Mouse (Mus musculus) T-helper 2 cell (primary cell): ENCODE results near the gene Rps6ka1.
"Not testable (repeated sequence)": the region's sequence is repeated elsewhere in the genome, so short reads cannot be mapped to it uniquely, and the experiment has no call there.

Experiments used
- in situ Hi-C: fragments of 300-600 bp; cut with MboI, MseI; formaldehyde crosslinking; loops from one replicate; pipeline ENCODE4 v1.15.1; 2025; ENCODE audit warnings: high pct_unique_total_duplicates

Rps6ka1 gene

DNA sequence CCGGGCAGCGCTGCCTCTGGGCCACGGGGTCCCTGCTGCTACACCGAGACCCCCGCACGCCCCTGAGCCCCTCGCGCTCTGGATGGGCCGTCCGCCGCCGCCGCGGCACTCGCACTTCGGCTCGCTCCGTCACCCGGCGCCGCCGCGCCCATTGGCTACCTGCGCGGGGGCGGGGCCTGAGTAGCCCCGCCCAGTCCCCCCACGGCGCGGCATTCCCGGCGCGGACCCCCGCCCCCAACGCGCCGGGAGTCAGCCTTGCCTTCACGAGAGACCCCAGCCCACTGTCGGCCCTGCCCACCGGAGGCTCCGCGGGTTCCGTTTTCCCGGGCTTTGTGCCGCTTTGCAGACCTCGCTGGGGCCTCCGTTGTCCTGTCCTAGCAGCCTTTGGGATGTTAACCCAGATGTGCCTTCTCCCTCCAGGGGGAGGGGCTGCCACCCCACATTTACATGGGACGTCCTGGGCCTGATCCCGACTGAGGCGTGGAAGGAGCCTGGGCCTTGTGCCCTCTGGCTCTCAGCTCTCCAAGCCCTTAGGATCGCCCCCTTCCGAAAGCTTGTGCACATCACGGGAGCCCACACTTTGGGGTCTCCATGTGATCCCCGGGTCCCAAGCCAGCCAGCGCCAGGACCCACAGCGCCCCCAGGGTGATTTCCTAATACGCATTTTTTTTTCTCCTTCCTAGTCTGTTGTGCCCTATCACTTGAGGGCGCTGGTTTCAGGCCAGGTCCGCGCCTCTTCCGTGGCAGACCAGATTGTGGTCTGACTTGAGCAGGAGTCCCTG is at the start of gene Rps6ka1:
Gene Rps6ka1, minus strand, starts transcription at position 126 of the 782 bp plus-strand sequence.
- in situ Hi-C loops, result no loop called here

DNA sequence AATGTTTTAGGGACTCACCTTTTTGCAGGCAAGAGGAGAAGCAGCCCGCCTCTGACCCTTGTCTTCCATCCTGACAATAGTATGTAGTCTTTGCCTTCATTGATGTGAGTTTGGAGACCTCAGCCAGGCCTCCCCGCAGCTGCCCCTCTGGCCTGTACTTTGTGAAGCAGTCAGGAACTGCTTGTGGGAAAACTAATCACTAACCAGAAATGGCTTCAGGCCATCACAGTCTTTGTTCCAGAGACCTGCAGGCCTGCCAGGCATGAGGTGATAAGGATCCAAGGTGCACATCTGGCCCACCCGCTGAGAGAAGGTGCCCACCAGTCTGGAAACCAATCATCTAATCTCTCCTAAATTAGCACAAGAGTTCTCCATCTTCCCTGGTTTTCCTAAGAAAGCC is 44.2 kb upstream of the Rps6ka1 start:
- in situ Hi-C loops, result no loop called here

DNA sequence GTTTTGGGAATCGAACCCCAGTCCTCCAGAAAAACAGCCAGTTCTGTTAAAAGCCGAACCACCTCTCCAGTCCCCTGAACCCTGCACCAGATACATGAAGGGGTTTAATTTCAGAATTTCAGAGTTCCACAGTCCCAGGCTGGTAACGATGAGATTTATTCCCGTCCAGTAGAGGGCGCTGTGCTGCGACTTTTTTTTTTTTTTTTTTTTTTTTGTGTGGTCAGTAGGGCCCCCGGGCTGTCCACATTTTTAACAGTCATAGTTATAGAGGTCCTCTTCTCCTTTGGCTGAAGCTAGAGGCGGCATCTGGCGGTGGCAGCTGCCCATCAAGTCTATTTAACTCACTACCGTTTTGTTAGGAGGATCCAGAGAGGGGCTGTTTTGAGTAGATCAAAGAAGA is 43.8 kb upstream of the Rps6ka1 start:
- in situ Hi-C loops, result no loop called here

DNA sequence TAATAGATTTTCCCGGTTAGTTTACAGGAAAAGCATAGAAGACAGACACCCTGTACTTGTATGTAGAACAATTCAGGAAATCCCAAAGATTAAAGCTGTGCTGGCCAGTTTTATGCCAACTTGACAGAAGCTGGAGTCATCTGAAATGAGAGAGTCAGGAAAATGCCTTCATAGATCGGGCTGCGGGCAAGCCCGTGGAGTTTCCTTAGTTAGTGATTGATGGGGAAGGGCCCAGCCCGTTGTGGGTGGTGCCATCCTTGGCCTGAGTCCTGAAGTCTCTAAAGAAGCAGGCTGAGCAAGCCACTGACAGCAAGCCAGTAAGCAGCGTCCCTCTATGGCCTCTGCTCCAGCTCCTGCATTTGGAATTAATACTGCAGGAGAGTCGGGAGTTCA is 41.7 kb upstream of the Rps6ka1 start:
- in situ Hi-C loops, result no loop called here

DNA sequence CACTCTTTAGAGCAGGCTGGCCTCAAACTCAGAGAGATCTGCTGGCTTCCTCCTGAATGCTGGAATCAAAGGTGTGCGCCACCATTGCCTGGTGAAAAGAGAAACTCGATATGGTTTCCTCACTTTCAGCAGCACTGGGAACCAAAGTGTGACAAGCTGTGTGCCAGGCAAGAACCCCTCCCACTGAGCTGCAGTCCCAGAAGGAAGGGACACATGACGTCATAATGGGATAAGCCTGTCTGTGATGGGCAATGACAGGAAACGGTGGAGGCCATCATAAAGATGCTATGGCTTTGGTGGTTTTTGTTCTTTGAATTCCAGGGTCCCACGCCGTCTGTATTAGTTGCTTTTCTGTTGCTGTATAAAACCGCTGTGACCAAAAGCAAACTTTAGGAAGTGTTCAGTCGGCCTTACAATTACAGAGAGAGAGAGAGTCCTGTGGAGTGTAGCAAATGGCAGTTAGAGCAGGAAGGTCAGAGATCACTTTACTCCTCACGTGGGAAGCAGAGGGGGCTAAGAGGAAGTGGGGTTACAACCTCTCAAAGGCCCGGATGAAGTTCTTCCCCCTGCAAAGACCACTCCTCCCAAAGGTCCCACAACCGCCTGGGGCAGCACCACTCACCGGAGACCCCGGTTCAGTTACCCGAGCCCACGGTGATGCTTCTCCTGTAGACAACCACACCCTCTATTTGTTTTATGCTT is 41.1 kb upstream of the Rps6ka1 start:
- in situ Hi-C loops, result no loop called here

DNA sequence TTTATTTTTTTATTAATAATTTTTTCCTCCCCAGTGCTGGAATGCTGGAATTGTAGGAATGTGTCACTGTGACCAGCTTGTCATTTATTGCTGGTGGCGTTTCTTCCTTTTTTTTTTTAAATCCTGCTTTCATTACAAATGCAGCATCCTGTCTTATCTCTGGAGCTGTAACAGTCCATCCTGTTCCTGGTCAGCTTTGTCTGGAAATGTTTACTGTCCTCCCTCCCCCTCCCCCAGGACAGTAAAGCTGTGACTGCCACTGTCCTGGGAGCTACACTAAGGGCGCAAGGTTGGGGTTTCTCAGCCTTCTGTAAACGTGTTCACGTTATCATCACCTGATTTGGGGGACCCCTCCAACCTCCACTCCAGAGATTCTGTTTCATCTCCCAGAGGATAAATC is 37.6 kb upstream of the Rps6ka1 start:
- in situ Hi-C loops, result no loop called here

DNA sequence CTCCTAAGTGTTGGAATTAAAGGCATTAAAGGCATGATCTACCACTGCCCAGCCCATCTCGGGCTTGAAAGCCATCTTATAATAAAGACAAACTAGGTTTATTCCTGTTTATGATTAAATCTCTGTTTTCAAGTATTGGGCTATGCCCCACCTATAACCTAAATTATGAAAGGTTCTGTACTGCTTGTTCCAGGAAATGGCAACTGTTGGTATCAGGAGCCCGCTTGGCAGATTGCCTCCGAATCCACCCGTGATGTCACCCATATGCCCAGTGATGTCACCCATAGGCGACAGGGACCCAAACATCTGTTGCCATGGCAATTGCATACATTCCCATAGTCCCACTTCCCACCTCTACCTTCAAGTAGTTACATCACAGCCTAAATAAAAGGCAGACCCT is 36.1 kb upstream of the Rps6ka1 start:
- in situ Hi-C loops, result no loop called here

DNA sequence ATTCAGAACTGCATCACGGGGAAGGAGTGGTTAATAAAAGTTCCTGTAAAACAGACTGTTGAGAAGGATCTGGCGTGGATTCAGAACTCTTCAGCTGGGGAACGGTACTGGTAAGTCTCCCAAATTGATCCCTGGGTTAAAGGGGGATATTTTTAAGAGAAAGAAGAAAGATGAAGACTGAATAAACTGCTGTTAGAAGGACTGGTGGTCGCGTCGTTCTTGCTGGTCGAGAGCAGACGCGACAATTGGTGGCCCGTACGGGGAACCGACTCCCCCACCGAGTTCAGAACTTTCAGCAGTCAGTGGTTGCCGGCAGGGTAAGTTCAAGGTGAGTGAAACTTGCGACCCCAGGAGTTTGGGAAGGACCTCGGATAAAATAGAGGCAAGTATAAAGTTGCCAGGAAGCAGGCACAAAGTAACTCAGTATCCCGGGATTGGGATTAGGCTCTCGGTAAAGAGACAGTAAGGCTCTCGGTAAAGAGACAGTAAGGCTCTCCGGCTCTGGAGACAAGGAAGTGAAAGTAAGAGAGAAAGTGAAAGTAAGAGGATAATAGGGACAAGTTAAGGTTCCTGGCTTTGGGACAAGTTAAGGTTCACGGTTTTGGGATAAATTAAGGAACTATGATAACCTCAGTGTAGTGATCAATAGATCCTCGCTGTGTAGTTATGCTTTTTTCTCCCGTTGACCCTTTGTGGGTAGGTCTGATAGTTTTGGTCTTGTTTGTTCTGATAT is 30.7 kb upstream of the Rps6ka1 start:
- in situ Hi-C loops, result not testable (repeated sequence)

DNA sequence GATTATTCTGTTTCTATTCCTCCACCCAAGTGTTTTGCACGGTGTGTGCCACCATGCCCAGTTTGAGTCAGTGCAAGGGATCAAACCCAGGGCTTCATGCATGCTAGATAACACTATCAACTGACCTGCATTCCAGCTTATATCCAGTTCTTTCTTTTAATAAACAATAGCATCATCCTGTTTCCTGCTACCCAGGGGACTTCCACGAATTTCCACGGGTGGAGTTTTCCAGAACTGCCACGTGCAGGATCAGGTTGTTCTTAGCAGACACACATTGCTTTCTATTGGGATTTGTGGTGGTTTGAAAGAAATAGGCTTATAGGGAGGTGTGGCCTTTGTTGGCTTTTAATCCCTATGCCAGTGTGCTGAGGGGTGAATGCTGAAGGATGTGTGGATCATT is 24.4 kb upstream of the Rps6ka1 start:
- in situ Hi-C loops, result no loop called here

DNA sequence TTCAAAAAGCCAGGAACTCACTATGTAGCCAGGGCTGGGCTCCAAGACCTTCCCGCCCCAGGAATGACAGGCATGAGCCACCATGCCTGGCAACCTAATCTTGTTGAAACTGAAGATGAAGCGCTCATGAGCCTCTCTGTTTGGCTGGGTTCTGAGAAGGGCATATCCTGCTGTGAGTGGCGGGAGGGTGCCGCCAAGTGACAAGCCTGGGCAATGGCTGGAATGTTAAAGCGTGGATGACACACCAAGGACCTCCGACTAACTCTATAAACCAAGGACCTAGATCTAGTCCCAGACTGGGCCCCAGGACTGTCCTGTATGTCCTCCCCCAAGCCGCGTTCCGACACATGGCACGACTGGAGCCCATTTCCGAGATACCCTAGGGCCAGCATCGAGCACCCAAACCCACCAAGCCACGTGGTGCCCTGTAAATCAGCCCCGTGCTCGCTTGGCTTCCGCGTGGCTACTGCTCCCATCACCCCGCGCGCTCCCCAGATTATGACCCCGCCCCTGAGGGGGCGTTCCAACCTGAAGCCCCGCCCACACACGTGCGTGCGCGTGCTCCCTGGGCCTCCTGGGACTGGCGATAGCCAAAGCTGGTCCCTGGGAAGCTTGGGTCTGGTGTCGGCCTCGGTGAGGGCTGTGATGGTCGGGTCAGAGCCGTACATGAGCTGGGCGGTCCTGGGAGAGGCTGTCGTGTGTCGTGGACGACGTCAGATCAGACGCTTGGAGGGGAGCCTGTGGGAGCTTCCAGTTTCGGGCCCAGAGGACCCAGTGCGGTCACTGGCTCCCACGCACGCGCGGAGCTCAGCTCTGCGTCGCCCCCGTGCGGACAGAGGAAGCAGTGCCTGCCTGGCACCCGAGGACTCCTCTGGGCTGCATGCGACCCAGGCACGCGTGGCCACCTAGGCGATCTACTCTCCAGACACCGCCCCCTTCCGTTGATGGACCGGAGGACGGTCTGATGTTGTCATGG is 22.9 kb upstream of the Rps6ka1 start:
- in situ Hi-C loops, result no loop called here

DNA sequence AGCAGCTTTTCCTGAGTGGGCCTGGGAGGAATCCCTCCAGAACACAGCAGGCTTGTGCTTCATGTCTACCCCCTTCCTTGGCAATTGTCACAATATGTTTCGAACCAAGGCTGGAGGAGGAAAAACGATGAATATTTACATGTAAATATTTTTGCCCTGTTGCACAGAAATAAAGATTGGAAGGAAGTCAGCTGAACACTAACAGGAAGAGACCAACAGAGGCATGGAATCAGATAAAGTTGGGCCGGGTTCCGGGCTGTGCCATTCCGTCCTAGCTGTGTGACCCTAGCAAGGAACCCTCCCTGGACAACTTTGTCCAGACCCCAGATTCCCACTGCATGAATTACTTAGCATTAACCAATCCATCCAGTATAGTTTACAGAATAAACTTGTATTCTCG is 20.5 kb upstream of the Rps6ka1 start:
- in situ Hi-C loops, result no loop called here

DNA sequence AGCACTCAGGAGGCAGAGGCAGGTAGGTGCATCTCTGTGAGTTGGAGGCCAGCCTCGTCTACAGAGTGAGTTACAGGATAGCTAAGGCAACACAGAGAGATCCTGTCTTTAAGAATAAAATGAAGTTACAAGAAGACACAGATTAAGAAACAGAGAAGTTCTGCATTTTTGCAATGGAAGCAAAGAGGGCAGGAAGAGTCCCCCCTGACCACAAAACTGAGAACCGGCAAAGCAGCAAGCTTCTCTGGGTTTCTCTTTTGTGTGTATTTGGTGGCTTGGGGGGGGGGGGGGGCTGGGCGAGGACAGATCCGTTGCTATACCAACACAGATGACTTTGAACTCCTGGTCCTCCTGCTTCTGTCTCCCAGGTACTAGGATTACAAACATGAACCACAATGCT is 19.5 kb upstream of the Rps6ka1 start:
- in situ Hi-C loops, result no loop called here

DNA sequence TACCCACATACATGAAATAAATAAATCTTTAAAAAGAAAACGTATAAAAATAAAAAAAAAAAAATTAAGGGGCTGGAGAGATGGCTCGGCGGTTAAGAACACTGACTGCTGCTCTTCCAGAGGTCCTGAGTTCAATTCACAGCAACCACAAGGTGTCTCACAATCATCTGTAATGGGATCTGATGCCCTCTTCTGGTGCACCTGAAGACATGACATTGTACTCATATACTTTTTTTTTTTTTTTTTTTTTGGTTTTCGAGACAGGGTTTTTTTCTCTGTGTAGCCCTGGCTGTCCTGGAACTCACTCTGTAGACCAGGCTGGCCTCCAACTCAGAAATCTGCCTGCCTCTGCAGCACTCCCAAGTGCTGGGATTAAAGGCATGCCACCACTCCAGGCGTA is 18.7 kb upstream of the Rps6ka1 start:
- in situ Hi-C loops, result not testable (repeated sequence)

DNA sequence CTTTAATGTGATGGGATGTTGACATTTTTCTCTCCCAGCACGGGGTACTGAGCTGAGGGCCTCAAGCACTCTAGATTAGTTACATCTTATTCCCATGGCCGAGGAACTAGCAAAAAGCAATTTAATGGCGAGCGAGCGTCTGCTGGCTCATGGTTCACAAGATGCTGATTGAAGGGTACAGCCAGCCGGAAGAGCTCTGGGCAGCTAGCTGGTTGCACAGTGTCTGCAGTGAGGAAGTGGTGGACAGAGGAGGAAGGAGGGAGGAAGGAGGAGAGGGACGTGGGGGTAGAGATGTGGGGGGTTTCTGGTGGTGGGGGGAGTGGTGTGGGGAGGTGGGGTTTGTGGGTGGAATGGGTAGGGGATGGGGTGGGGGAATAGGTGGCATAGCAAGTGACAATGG is 17.6 kb upstream of the Rps6ka1 start:
- in situ Hi-C loops, result no loop called here

DNA sequence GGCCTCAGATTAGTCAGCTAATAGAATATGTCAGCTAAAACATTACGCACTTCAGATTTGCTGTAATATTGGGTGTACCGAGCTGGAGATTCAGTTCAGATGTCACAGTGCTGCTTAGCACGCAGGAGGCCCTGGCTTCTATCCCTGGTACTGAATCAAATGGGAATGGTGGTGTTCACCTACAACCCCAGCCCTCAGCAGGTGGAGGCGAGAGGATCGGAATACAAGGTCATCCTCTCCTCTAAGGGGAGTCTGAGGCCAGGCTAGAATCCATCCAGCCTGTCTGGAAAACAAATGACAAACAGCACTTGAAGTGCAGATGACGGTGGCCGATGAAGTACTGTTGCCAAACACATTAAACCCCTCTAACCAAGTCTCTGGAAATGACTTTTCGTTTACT is 16.7 kb upstream of the Rps6ka1 start:
- in situ Hi-C loops, result no loop called here

DNA sequence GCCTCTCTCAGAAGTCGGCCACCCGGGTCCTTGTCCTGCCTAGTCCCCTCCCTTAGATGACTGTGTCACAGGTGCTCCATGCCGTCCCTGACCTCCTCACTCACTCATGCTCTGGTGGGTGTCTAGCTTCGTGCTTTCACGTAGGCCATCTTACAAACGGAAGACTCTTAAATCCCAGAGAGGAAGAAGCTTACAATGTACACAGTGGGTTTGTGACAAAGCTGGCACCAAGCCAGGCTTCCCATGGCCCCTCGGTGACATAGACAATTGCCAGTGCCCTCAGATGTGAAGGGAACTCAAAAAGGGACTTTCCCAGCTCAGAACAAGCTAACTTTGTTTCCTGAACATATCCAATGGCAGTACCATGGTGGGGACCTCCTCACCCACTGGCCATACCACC is 15.8 kb upstream of the Rps6ka1 start:
- in situ Hi-C loops, result no loop called here

DNA sequence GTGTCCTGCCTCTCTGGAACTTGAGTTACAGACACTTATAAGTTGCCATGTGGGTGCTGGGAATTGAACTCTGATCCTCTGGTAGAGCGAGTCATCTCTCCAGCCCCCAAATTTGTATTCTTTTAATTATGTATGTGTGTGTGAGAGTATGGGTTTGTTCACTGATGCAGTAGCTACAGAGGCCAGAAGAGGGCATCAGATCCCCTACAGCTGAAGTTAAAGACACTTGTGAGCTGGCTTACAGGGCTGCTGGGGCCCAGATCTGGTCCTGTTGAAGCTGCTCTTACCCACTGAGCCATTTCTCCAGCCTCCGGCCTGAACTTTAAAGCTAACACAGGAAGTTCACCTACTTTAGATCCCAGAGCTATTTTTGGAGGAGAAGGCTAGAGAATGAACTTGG is 14.9 kb upstream of the Rps6ka1 start:
- in situ Hi-C loops, result no loop called here

DNA sequence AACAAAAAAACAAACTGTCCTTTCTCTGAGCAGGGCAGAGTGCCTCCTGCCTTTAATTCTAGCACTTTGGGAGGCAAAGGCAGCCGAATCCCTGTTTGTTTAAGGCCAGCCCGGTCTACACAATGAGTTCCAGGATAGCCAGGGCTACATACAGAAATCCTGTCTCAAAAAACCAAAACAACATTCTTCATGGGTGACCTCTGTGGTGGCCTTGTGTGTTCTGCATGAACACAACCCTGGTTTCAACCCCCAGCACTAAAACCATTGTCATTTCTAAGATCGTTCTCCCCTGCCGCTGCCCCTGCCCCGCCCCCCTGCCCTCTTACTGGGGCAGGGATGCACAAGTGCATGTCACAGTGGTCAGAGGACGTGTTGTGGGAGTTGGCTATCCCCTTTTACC is 13.3 kb upstream of the Rps6ka1 start:
- in situ Hi-C loops, result no loop called here

DNA sequence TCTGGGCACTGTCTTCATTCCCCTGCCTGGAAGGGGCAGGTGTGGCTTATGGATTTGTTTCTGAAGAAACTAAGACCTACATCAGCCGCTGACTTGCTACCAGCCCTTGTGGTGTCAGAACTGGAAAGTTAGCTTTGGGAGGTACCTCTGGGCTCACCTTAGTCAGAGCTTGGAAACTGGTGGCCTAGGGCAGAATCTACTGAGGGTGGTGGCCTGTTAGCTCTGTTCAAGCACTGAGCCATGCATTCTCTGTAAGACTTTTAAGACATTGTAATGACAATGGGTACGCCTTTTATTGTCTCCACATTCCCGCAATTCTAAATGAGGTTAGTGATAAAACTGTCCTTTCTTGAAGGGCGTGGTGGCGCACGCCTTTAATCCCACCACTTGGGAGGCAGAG is 12.8 kb upstream of the Rps6ka1 start:
- in situ Hi-C loops, result no loop called here

DNA sequence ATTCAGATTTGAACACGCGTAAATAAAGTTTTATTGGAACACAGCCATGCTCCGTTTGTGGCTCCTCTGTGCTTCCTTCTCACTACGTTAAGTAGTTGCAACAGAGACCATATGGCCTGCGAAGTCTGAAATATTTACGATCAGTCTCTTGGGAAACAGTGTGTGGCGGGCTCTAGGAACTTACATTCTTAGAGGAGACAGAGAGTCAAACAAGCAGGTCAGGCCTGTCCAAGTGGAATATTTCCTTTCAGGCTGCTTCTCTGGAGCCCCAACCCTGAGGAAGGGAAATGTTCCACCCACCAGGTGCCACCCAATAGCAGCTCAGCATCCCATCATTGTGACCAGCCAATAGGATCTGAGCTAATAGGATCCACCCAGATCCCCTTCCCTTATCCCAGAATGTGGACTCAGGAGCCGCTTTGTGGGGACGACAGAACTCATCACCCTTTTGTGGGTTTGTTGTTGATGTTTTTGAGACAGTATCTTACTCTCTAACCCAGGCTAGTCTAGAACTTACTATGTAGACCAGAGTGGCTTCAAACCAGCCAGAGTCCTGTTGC is 11.7 kb upstream of the Rps6ka1 start:
- in situ Hi-C loops, result no loop called here

DNA sequence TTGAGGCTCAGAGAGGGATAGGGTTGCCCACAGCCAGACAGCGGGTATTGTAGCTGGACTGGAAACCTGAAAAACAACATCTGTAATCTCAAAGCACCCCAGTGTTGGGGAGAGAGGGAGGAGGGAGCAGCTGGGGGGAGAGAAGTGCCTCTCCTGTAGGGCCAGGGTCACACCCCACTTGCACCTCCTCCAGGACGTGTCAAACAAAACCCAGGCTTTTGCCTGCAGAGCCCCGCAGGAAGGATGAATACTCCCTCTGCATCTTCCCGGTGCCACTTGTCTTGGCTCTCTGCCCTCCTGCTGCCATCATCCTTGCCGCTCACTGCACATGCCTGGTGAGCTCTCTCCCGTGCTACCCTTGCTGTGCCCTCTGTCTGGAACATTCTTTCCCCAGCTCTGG is 10.6 kb upstream of the Rps6ka1 start:
- in situ Hi-C loops, result no loop called here
